23 mouse cellular contexts compared by ENCODE assay signal in the genomic region with DNA sequence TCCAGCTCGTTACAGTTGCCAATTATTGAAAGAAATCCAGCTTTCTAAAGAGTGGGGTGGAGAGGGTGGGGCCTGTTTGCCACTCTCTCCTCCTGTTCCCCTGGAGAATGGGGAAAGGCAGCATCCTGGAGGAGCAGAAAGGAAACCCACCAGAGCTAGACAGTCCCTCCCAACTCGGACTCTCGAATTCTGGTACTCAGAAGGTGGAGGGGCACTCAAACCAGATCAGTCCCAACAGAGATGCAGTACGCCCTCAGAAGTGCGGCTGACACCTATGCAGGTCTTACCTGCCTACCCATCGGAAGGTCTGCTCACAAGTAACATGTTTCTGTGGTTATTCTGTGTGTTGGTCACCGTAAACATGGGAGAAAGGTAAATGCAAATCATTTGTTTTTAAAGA.
"Had no signal": no experiment of that assay in that cellular context is flagged by ENCODE, and none has a peak within 500 bp of the region (broad histone marks: within the 10 kb centered on the region; RNA-seq: fewer than 3 reads in every experiment).

No protein-coding gene starts in this region.

- H3K9ac ChIP-seq: kidney, embryonic 15.5 days; limb, embryonic 12.5 days; liver, embryonic 14.5 days; liver, postnatal 0 days; lung, embryonic 14.5 days; midbrain, embryonic 12.5 days; midbrain, embryonic 15.5 days; neural tube, embryonic 12.5 days; neural tube, embryonic 15.5 days; stomach, embryonic 15.5 days had no signal

- H3K9me3 ChIP-seq: kidney, embryonic 15.5 days; limb, embryonic 12.5 days; midbrain, embryonic 12.5 days; midbrain, embryonic 15.5 days; neural tube, embryonic 12.5 days; neural tube, embryonic 15.5 days; stomach, embryonic 15.5 days had no signal

- H3K36me3 ChIP-seq: kidney, embryonic 15.5 days; limb, embryonic 12.5 days; midbrain, embryonic 12.5 days; midbrain, embryonic 15.5 days; neural tube, embryonic 12.5 days; neural tube, embryonic 15.5 days; stomach, embryonic 15.5 days had no signal

- H3K27ac ChIP-seq: kidney, embryonic 15.5 days; left cerebral cortex, adult 2 months; liver, embryonic 14.5 days; macrophage; midbrain, embryonic 12.5 days; midbrain, embryonic 15.5 days; neural tube, embryonic 12.5 days; neural tube, embryonic 15.5 days; stomach, embryonic 15.5 days had no signal

- DNase-seq: kidney, adult 8-10 months; kidney, postnatal 10 days; kidney, postnatal 36 days; layer of hippocampus, postnatal 36 days; liver; liver, postnatal 0 days; right cerebral cortex, adult 18-20 months; right cerebral cortex, postnatal 14 days; right cerebral cortex, postnatal 4 days; thymus, adult 2 months; thymus, postnatal 14 days had no signal

- H3K4me1 ChIP-seq: midbrain, embryonic 15.5 days; neural tube, embryonic 12.5 days; neural tube, embryonic 15.5 days had no signal

- H3K4me2 ChIP-seq: kidney, embryonic 15.5 days; limb, embryonic 12.5 days; lung, embryonic 14.5 days; midbrain, embryonic 12.5 days; midbrain, embryonic 15.5 days; neural tube, embryonic 12.5 days; neural tube, embryonic 15.5 days; stomach, embryonic 15.5 days had no signal

- H3K4me3 ChIP-seq: kidney, embryonic 15.5 days; left cerebral cortex, adult 2 months; limb, embryonic 12.5 days; midbrain, embryonic 12.5 days; midbrain, embryonic 15.5 days; neural tube, embryonic 12.5 days; neural tube, embryonic 15.5 days; stomach, embryonic 15.5 days had no signal

- ATAC-seq: liver, postnatal 0 days; lung, postnatal 0 days; midbrain, embryonic 15.5 days had no signal

- H3K27me3 ChIP-seq: kidney, embryonic 15.5 days; limb, embryonic 12.5 days; midbrain, embryonic 12.5 days; midbrain, embryonic 15.5 days; neural tube, embryonic 12.5 days; neural tube, embryonic 15.5 days; stomach, embryonic 15.5 days had no signal
